Mouse (Mus musculus): ENCODE results near the gene Filip1l. TPM values are rescaled to one million over a fixed set of nuclear protein-coding genes. Genes with fewer than 3 reads are reported as not detected.

The Filip1l gene
- polyA plus RNA-seq, 1 experiment from 2014 or later: 25.5 TPM

DNA sequence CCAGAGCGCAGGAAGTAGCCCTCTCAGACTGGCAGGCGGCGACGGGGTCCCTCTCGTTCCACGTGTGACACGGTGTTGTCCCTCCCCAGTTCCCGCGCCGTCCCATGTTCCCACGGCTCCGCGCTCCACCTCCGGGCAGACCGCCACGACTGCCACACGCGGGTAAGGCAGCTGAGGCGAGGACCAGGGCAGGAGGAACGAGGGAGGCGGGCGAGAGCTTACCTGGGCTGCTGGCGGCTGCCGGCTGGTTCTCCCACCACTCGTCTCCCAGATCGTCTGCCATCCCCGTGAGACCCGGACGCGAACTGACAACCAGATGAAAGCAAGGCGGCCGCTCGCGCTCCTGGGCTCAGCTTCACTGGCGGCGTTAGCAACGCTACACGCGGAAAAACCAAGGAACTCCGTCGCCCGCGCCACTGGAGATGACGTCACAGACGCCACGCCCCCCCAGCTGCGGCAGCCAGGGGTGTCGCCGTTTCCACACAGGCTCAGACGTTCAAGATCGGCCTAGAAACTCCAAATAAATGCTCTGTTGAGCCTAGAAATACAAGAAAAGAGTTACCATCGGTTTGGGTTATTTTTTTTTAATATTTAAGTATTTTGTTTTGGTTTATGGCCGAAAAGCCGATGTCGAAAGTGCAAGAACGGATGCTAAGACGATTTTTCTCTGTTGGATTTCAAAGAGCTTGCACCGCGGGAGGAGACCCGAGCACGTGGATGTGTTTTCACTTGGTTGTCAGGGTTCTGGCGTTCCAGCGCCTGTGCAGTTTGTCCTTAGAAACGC lies 253.7 kb downstream of the Filip1l start, which contains the start of gene Cmss1:
Gene Cmss1 (minus strand): TSS at position 421 of the 784 bp plus-strand sequence.
- WGBS: under 1% methylated on average over 64 of the region's 64 CpGs

DNA sequence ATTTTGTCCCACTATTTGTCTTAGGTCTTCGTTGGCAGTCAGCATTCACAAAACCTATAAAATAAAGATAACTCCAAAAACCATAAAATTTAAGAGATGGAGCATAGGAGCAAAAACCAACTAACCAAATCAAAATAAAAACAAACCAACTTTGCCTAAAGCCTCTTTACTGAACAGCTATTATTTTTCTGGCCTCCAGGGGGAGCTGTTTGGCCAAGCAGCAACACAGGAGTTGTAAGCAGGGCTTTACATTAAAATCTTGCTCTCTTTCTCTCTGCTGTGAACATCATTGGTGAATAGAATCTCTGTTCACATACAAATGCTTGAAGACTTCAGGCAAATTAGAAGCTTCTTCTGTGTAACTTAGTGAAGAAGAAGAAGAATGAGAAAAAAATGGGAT lies 258.9 kb downstream of the Filip1l start:
- Histone ChIP-seq H3K4me2 (no peak overlapping the region), H3K27me3 (no peaks in the 10 kb centered on the region), H3K27ac (no peak overlapping the region), H3K36me3 (no peaks in the 10 kb centered on the region), H3K4me3 (replicated peaks) (no peak overlapping the region), H3K9me3 (no peaks in the 10 kb centered on the region), H3K4me1 (replicated peaks) (peaks cover 4% of the 10 kb centered on the region), H3K9ac (replicated peaks) (no peak overlapping the region)
- 9% methylated on average over 1 of the region's 1 CpGs for WGBS
- ATAC-seq (ENCODE audit: insufficient number of reproducible peaks, insufficient read depth, low FRiP score, low TSS enrichment, low read depth): no peak

More for the DNA sequence above, 253.7 kb downstream of the Filip1l start, which contains the start of gene Cmss1:
- Histone ChIP-seq H3K9me3 (no peaks in the 10 kb centered on the region), H3K4me3 (replicated peaks) (peak within 1 kb of the TSS; percentile 93), H3K9ac (replicated peaks) (peak within 1 kb of the TSS; percentile 69), H3K4me2 (peak within 1 kb of the TSS; percentile 83), H3K27me3 (no peaks in the 10 kb centered on the region), H3K4me1 (replicated peaks) (peaks cover 7% of the 10 kb centered on the region), H3K36me3 (no peaks in the 10 kb centered on the region), H3K27ac (0 out of 2 replicates have a peak within 1 kb of the TSS, but pooled peaks have one; percentile 66)
- peak; percentile 82 for ATAC-seq (ENCODE audit: insufficient number of reproducible peaks, insufficient read depth, low FRiP score, low TSS enrichment, low read depth)

Other genes with a start within 250 kb of the Filip1l start
- 58.4 and 58.8 TPM in 2 replicates for gene Tomm70a, start 231.4 kb upstream of the Filip1l start, polyA plus RNA-seq (2016; fragmentation: Nextera tagmentation; extraction: Ambion mirVana)
- 78.4 and 85.1 TPM in 2 replicates for gene Nit2, start 185.8 kb upstream of the Filip1l start, polyA plus RNA-seq (2016; fragmentation: Nextera tagmentation; extraction: Ambion mirVana)
- 30.8 and 32.1 TPM in 2 replicates for gene Tbc1d23, start 121.6 kb upstream of the Filip1l start, polyA plus RNA-seq (2016; fragmentation: Nextera tagmentation; extraction: Ambion mirVana)
- gene Tmem30c, start 60.2 kb upstream of the Filip1l start, polyA plus RNA-seq (2016; fragmentation: Nextera tagmentation; extraction: Ambion mirVana): 0.06 and 0.08 TPM in 2 replicates

Data from limb, embryonic 12.5 days (tissue).